Mouse (Mus musculus): Measurements from ENCODE around the gene Fastkd1. TPM values are rescaled to one million over a fixed set of nuclear protein-coding genes. Genes with fewer than 3 reads are reported as not detected.
"Not testable (repeated sequence)": the region's sequence is repeated elsewhere in the genome, so short reads cannot be mapped to it uniquely, and the experiment has no call there.

The Fastkd1 gene
- polyA plus RNA-seq, 1 experiment, result 4.2 TPM

- WGBS, result 44% methylated on average over 2 of the region's 2 CpGs
- DNase-seq (ENCODE audit: low read depth, low spot score), result no peak
These were observed 36.6 kb downstream of the Fastkd1 start for GRCm38 (mm10) chr2:69676713-69677112.

GRCm38 (mm10) chr2:69675266-69675665, 38.0 kb downstream of the Fastkd1 start:
- no peak for DNase-seq (ENCODE audit: low read depth, low spot score)
- 89% methylated on average over 9 of the region's 9 CpGs for WGBS

- WGBS, result 66% methylated on average over 5 of the region's 5 CpGs
These were observed 39.6 kb downstream of the Fastkd1 start for GRCm38 (mm10) chr2:69673723-69674122.

GRCm38 (mm10) chr2:69669853-69670252, 43.5 kb downstream of the Fastkd1 start, which contains the start of gene Klhl41:
Gene Klhl41 (plus strand): TSS chr2:69670120.
- 79% methylated on average over 9 of the region's 9 CpGs for WGBS
- no peak for DNase-seq (ENCODE audit: low read depth, low spot score)

More at GRCm38 (mm10) chr2:69673723-69674122, 39.6 kb downstream of the Fastkd1 start:
- no peak for DNase-seq (ENCODE audit: low read depth, low spot score)

- 65% methylated on average over 6 of the region's 6 CpGs for WGBS
- no peak for DNase-seq (ENCODE audit: low read depth, low spot score)
These were observed 44.9 kb downstream of the Fastkd1 start for GRCm38 (mm10) chr2:69668414-69668813.

GRCm38 (mm10) chr2:69667656-69668055, 45.7 kb downstream of the Fastkd1 start:
- no peak for DNase-seq (ENCODE audit: low read depth, low spot score)
- WGBS, result 94% methylated on average over 4 of the region's 4 CpGs

GRCm38 (mm10) chr2:69663827-69664476, 49.4 kb downstream of the Fastkd1 start:
- 81% methylated on average over 13 of the region's 13 CpGs for WGBS
- DNase-seq (ENCODE audit: low read depth, low spot score), result no peak

- 93% methylated on average over 4 of the region's 4 CpGs for WGBS
- DNase-seq (ENCODE audit: low read depth, low spot score), result no peak
These were observed 54.0 kb downstream of the Fastkd1 start for GRCm38 (mm10) chr2:69659326-69659725.

GRCm38 (mm10) chr2:69649716-69650115, 63.6 kb downstream of the Fastkd1 start:
- 88% methylated on average over 5 of the region's 5 CpGs for WGBS
- DNase-seq (ENCODE audit: low read depth, low spot score), result no peak

- peak; percentile 43 for DNase-seq (ENCODE audit: low read depth, low spot score)
- WGBS, result 4% methylated on average over 43 of the region's 43 CpGs
These were observed 66.4 kb downstream of the Fastkd1 start, which contains the start of gene Bbs5 for GRCm38 (mm10) chr2:69646726-69647490. Gene Bbs5 (plus strand): TSS chr2:69647171.

- 77% methylated on average over 11 of the region's 11 CpGs for WGBS
- no peak for DNase-seq (ENCODE audit: low read depth, low spot score)
These were observed 68.2 kb downstream of the Fastkd1 start for GRCm38 (mm10) chr2:69644968-69645617.

GRCm38 (mm10) chr2:69640100-69640499, 73.2 kb downstream of the Fastkd1 start:
- no peak for DNase-seq (ENCODE audit: low read depth, low spot score)
- WGBS, result 65% methylated on average over 10 of the region's 10 CpGs

- WGBS, result 78% methylated on average over 7 of the region's 7 CpGs
- DNase-seq (ENCODE audit: low read depth, low spot score), result not testable (repeated sequence)
These were observed 75.3 kb downstream of the Fastkd1 start for GRCm38 (mm10) chr2:69637989-69638388.

Other genes starting within 250 kb of the Fastkd1 start
- gene Lrp2, start 127.5 kb downstream of the Fastkd1 start, polyA plus RNA-seq (2012; rRNA removed), result 0.04 and 0.07 TPM in 2 replicates
- gene Bbs5, start 66.3 kb downstream of the Fastkd1 start, polyA plus RNA-seq (2012; rRNA removed), result 0.81 and 1.3 TPM in 2 replicates
- gene Klhl41, start 43.4 kb downstream of the Fastkd1 start, polyA plus RNA-seq (2012; rRNA removed), result 0.06 and 0.07 TPM in 2 replicates
- 2.4 and 2.9 TPM in 2 replicates for gene Ppig, start 9.0 kb upstream of the Fastkd1 start, polyA plus RNA-seq (2012; rRNA removed)
- gene Ccdc173, start 76.1 kb upstream of the Fastkd1 start, polyA plus RNA-seq (2012; rRNA removed), result not detected in 2 replicates
- 24.4 and 46.2 TPM in 2 replicates for gene Phospho2, start 76.1 kb upstream of the Fastkd1 start, polyA plus RNA-seq (2012; rRNA removed)
- gene Klhl23, start 108.4 kb upstream of the Fastkd1 start, polyA plus RNA-seq (2012; rRNA removed), result 6.7 and 7.9 TPM in 2 replicates
- 3.0 and 3.8 TPM in 2 replicates for gene Ssb, start 148.0 kb upstream of the Fastkd1 start, polyA plus RNA-seq (2012; rRNA removed)
- 4.0 and 4.5 TPM in 2 replicates for gene Mettl5, start 172.1 kb upstream of the Fastkd1 start, polyA plus RNA-seq (2012; rRNA removed)
- gene Ubr3, start 183.7 kb upstream of the Fastkd1 start, polyA plus RNA-seq (2012; rRNA removed), result 8.1 and 15.4 TPM in 2 replicates

All from large intestine, adult 2 months (tissue).